Mouse (Mus musculus): ENCODE measurements around the gene Card19. TPM values are rescaled to one million over a fixed set of nuclear protein-coding genes. Genes with fewer than 3 reads are reported as not detected.

Gene Card19
- polyA plus RNA-seq, 1 experiment from 2014 or later: 34.2 TPM

DNA sequence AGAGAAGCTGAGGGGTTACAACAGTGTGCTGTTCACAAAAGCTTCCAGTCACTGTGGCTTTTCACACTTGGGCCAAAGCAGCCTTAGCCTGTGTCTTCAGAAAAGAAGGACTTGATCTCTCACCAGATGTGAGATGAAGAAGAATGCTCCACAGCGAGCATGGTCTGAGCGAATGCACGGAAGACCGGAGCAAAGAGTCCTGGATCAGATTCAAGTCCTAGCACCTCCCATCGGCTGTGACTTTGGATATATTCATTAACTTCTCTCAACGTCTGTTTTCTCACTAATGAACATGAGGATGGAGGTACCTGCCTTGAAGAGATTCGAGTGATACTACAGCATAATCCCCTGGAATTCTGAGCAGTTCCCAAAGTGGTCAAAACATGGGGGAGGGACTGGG is 61.2 kb downstream of the Card19 start:
- H3K27ac ChIP-seq (replicated peaks; ENCODE audit: low read depth, low read length): no peak overlapping the region
- 64% methylated on average over 7 of the region's 7 CpGs for WGBS
- ATAC-seq (ENCODE audit: insufficient number of reproducible peaks, low FRiP score, low TSS enrichment, low read depth) (no peak), DNase-seq (ENCODE audit: low spot score) (no peak)
- no peaks in the 10 kb centered on the region for H3K36me3 ChIP-seq (ENCODE audit: control insufficient read depth, insufficient read depth, low read length)
- no peak overlapping the region for H3K4me2 ChIP-seq (ENCODE audit: low read depth, severe bottlenecking)
- no peak overlapping the region for H3K9ac ChIP-seq (ENCODE audit: low read length)
- H3K9me3 ChIP-seq (ENCODE audit: control insufficient read depth, low read length): no peaks in the 10 kb centered on the region
- no peaks in the 10 kb centered on the region for H3K4me1 ChIP-seq (ENCODE audit: control insufficient read depth, insufficient read depth, low read length)
- H3K27me3 ChIP-seq (ENCODE audit: control insufficient read depth, insufficient read depth, low read length): peaks cover 2% of the 10 kb centered on the region; the same call in 1 of the 2 replicates
- no peak overlapping the region for H3K4me3 ChIP-seq (ENCODE audit: low read depth, low read length)

DNA sequence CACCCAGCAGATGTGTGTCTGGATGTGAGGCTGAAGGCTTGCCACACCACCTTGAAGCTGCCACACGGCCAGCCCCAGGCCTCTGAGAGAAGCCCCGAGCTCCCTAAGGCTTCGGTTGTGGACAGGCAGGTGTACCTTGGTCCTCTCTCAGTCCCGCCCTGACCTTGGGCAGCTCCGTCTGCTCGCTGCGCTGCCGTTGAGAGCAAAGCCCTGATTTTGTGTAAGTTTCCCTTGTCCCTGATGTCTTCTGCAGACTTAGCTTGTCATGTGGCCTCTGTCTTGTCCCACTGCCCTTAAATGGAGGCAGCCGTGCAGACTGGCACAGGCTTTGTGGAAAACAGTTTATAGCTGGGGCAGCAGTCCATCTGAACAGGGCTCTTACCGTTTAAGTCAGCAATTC is 61.8 kb downstream of the Card19 start:
- Histone ChIP-seq H3K27me3 (ENCODE audit: control insufficient read depth, insufficient read depth, low read length) (peaks cover 6% of the 10 kb centered on the region; the same call in 1 of the 2 replicates), H3K4me1 (ENCODE audit: control insufficient read depth, insufficient read depth, low read length) (no peaks in the 10 kb centered on the region), H3K36me3 (ENCODE audit: control insufficient read depth, insufficient read depth, low read length) (no peaks in the 10 kb centered on the region), H3K4me3 (ENCODE audit: low read depth, low read length) (no peak overlapping the region), H3K9me3 (ENCODE audit: control insufficient read depth, low read length) (no peaks in the 10 kb centered on the region), H3K9ac (ENCODE audit: low read length) (no peak overlapping the region), H3K4me2 (ENCODE audit: low read depth, severe bottlenecking) (no peak overlapping the region), H3K27ac (replicated peaks; ENCODE audit: low read depth, low read length) (no peak overlapping the region)
- no peak for DNase-seq (ENCODE audit: low spot score)
- WGBS: 79% methylated on average over 10 of the region's 10 CpGs
- ATAC-seq (ENCODE audit: insufficient number of reproducible peaks, low FRiP score, low TSS enrichment, low read depth): no peak

Other genes starting within 250 kb of the Card19 start
- gene Fam120a, start 248.0 kb downstream of the Card19 start, polyA plus RNA-seq (2014; fragmentation: Nextera tagmentation; extraction: Ambion mirVana): 20.2 and 22.7 TPM in 2 replicates
- 0.87 and 1.0 TPM in 2 replicates for gene Wnk2, start 68.0 kb downstream of the Card19 start, polyA plus RNA-seq (2014; fragmentation: Nextera tagmentation; extraction: Ambion mirVana)
- 23.6 and 24.4 TPM in 2 replicates for gene Ninj1, start 28.6 kb downstream of the Card19 start, polyA plus RNA-seq (2014; fragmentation: Nextera tagmentation; extraction: Ambion mirVana)
- gene Susd3, start 32.7 kb upstream of the Card19 start, polyA plus RNA-seq (2014; fragmentation: Nextera tagmentation; extraction: Ambion mirVana): 0.52 and 1.2 TPM in 2 replicates
- gene Fgd3, start 104.3 kb upstream of the Card19 start, polyA plus RNA-seq (2014; fragmentation: Nextera tagmentation; extraction: Ambion mirVana): 0.37 and 0.92 TPM in 2 replicates
- 25.8 and 29.2 TPM in 2 replicates for gene Bicd2, start 125.5 kb upstream of the Card19 start, polyA plus RNA-seq (2014; fragmentation: Nextera tagmentation; extraction: Ambion mirVana)
- gene Ippk, start 205.2 kb upstream of the Card19 start, polyA plus RNA-seq (2014; fragmentation: Nextera tagmentation; extraction: Ambion mirVana): 14.6 and 16.3 TPM in 2 replicates

Measured in limb, embryonic 11.5 days (tissue).